Mouse (Mus musculus) right cerebral cortex, postnatal 4 days (tissue): Measurements from ENCODE around the gene Arntl2.
"Not testable (repeated sequence)": the region's sequence is repeated elsewhere in the genome, so short reads cannot be mapped to it uniquely, and the experiment has no call there.

ENCODE experiments used
- DNase-seq: peaks from one replicate; pipeline ENCODE4 v3.0.0-alpha.2; 2022

The Arntl2 gene

GRCm38 (mm10) chr6:146850050-146850449, 54.2 kb downstream of the Arntl2 start, which contains the start of gene Smco2:
Smco2 (plus strand) TSS chr6:146850104.
- DNase-seq = no peak

- DNase-seq = no peak
These were observed 56.1 kb downstream of the Arntl2 start for GRCm38 (mm10) chr6:146851916-146852315.

- no peak for DNase-seq
These were observed 56.9 kb downstream of the Arntl2 start for GRCm38 (mm10) chr6:146852739-146853138.

DNA sequence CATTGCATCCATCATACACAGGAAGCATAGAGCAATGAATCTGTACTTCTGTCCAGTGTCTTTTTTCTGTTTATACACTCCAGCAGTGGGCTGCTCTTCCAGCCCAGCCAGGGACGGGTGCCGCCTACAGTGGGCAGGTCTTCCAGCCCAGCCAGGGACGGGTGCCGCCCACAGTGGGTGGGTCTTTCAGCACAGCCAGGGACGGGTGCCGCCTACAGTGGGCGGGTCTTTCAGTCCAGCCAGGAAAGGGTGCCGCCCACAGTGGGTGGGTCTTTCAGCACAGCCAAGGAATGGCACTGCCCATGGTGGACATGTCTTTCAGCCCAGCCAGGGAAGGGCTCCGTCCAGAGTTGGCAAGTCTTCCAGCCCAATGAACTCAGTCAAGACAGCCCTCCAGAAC, 59.3 kb downstream of the Arntl2 start:
- DNase-seq = no peak

GRCm38 (mm10) chr6:146857386-146857785, 61.5 kb downstream of the Arntl2 start:
- DNase-seq = no peak

DNA sequence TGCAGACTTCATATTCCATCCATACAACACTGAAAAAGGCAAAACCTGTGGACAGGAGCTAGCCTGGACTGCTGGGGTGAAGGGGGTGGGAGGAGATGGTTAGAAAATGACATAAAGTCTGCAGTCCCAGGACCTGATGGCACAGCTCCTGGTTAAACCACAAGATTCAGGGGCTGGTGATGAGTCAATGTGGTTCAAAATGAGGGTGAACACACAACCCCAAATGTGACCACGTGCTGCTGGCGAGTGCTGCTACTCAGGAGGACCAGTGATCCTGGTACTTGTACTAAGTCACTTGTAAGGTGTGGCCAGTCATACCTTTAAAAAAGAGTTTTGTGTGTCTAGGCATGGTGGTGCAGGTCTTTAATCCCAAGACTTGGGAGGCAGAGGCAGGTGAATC, 67.3 kb downstream of the Arntl2 start:
- DNase-seq = no peak

DNA sequence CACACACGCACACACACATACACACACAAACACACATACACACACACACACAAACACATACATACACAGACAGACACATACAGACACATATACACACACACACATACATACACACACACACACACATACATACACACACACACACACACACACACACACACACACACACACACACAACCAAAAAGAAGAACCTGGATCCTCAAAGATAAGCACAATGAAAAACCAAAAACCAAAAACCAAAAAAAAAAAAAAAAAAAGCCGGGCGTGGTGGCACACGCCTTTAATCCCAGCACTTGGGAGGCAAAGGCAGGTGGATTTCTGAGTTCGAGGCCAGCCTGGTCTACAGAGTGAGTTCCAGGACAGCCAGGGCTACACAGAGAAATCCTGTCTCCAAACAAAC, 68.5 kb downstream of the Arntl2 start:
- not testable (repeated sequence) for DNase-seq

DNA sequence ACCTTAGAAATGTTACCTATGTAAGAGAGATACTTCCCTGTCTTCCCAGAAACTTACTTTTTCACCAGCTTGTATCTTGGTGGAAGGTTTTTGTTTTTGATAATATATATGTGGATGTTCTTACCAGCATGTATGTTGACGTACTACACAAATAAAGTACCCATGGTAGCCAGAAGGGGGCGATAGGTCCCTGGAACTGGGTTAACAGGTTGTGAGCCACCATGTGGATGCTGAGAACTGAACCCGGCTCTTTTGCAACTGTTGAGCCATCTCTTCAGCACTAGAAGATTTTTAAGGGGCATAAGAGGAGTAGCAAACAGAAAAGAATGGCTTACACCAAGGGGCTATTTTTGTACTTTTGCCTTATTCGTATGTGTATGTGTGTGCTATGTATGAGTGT, 69.8 kb downstream of the Arntl2 start:
- no peak for DNase-seq

GRCm38 (mm10) chr6:146871975-146872374, 76.1 kb downstream of the Arntl2 start:
- DNase-seq = no peak

DNA sequence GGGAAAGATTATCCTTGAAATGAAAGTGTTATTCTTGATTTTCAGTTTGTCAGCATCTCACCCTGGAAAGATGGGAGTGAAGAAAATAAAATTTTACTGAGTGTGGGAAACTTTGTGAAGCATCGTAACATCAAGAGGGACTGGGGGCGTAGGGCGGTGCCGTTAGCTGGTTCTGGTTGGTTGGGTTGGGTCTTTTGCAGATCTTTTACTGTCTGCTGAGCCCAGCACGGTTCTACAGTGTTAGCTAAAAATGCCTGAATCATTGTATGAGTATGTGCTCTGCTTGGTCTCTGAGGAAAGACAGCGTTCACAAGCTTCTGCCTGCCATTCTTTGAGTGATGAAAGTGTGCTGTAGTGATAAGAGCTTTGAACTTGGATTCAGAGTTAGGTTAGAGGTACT, 78.6 kb downstream of the Arntl2 start:
- DNase-seq = no peak

DNA sequence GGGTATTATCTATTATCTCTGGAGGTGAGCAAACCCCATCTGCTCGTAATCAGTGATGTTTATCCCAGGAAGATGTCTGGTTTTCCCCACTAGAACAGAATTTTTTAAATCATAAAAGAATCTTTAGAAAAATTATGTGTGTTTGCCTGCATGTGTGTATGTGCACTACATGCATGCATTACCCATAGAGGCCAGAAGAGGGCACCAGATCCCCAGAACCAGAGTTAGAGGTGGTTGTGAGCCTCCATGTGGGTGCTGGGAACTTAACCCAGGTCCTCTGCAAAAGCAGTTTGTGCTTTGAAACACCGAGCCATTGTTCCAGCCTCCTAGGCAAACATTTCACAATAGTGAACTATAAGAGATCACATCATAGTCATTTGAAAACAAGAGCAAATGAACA, 81.0 kb downstream of the Arntl2 start:
- no peak for DNase-seq

DNA sequence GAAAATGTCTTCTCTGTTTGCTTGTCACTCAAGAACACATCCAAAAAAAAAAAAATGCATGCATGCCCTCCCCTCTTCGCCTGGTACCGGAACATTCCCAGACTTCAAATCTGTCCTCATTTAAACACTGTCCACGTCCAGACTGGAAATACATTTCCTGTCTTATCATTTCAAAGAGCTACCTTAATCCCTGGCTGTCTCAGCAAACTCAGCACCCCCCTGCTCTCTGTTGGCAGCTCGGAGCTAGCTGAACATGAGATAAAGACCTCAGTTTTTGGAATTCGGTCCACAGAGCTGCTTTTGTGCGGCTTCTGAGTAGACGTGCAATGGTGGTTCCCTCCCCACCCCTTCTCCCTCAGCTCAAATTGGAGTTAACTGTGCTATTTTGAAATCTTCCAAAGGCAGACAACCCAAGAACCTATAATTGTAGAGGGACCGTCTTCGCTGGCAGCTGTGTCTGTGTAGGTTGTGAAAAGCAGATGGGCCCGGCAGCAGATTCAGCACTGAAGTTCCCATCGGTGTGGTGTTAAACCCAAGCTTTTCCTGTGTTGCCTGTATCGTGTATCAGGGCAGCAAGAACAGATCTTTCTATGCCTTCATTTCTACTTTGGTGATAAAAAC, 81.7 kb downstream of the Arntl2 start:
- DNase-seq = peak; percentile 39

GRCm38 (mm10) chr6:146878926-146879325, 83.1 kb downstream of the Arntl2 start:
- no peak for DNase-seq

DNA sequence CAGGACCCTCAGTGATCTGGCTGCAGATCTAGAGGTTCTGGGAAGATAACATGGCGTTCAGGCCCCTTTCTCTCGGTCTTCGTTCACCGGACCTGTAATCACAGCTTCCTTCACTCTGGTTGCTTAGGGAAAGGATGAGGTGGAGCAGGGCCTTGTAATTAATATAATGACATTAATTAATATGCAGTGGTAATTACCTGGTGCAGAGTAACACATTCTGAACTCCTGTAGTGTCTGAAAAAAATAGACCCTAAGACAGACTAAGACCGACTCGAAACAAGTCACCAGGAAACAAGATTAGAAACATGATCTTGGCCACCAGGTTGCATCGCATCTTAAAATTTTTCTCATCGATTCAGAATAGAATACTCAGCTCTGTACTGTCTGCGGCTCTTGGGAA, 84.0 kb downstream of the Arntl2 start:
- DNase-seq = no peak

GRCm38 (mm10) chr6:146880296-146880695, 84.4 kb downstream of the Arntl2 start:
- DNase-seq = no peak

GRCm38 (mm10) chr6:146881896-146882770, 86.3 kb downstream of the Arntl2 start:
- no peak for DNase-seq
